Mouse (Mus musculus): ENCODE data around the gene Scamp5. TPM values are rescaled to one million over a fixed set of nuclear protein-coding genes. Genes with fewer than 3 reads are reported as not detected.

Gene Scamp5
- polyA plus RNA-seq (2015; fragmentation: Nextera tagmentation; extraction: Ambion mirVana): 14.9 and 18.4 TPM in 2 replicates

GRCm38 (mm10) chr9:57467896-57468549 is at the start of gene Scamp5:
Gene Scamp5, minus strand, starts transcription at chr9:57468060.

GRCm38 (mm10) chr9:57503622-57504380 is 35.9 kb upstream of the Scamp5 start, which contains the start of gene Rpp25:
Gene Rpp25, plus strand, starts transcription at chr9:57504026.

GRCm38 (mm10) chr9:57439522-57440295 is 28.2 kb downstream of the Scamp5 start, which contains the start of gene Ppcdc:
Gene Ppcdc, minus strand, starts transcription at chr9:57440124.

Other genes starting within 250 kb of the Scamp5 start
- not detected in 2 replicates for gene Trcg1, start 231.5 kb downstream of the Scamp5 start, polyA plus RNA-seq (2015; fragmentation: Nextera tagmentation; extraction: Ambion mirVana)
- gene 1700017B05Rik, start 205.4 kb downstream of the Scamp5 start, polyA plus RNA-seq (2015; fragmentation: Nextera tagmentation; extraction: Ambion mirVana): 14.2 and 33.5 TPM in 2 replicates
- gene Ppcdc, start 27.9 kb downstream of the Scamp5 start, polyA plus RNA-seq (2015; fragmentation: Nextera tagmentation; extraction: Ambion mirVana): 17.2 and 29.7 TPM in 2 replicates
- 6.5 and 11.3 TPM in 2 replicates for gene Rpp25, start 36.0 kb upstream of the Scamp5 start, polyA plus RNA-seq (2015; fragmentation: Nextera tagmentation; extraction: Ambion mirVana)
- 414 and 515 TPM in 2 replicates for gene Cox5a, start 53.2 kb upstream of the Scamp5 start, polyA plus RNA-seq (2015; fragmentation: Nextera tagmentation; extraction: Ambion mirVana)
- 12.6 and 16.0 TPM in 2 replicates for gene Fam219b, start 69.5 kb upstream of the Scamp5 start, polyA plus RNA-seq (2015; fragmentation: Nextera tagmentation; extraction: Ambion mirVana)
- gene Mpi, start 84.7 kb upstream of the Scamp5 start, polyA plus RNA-seq (2015; fragmentation: Nextera tagmentation; extraction: Ambion mirVana): 22.8 and 35.4 TPM in 2 replicates
- 50.5 and 72.3 TPM in 2 replicates for gene Scamp2, start 92.9 kb upstream of the Scamp5 start, polyA plus RNA-seq (2015; fragmentation: Nextera tagmentation; extraction: Ambion mirVana)
- gene Ulk3, start 121.4 kb upstream of the Scamp5 start, polyA plus RNA-seq (2015; fragmentation: Nextera tagmentation; extraction: Ambion mirVana): 8.6 and 11.9 TPM in 2 replicates
- 0.07 TPM in 1 of 2 replicates, not detected in the other for gene Cplx3, start 138.2 kb upstream of the Scamp5 start, polyA plus RNA-seq (2015; fragmentation: Nextera tagmentation; extraction: Ambion mirVana)
- 0.08 TPM in 1 of 2 replicates, not detected in the other for gene Lman1l, start 152.7 kb upstream of the Scamp5 start, polyA plus RNA-seq (2015; fragmentation: Nextera tagmentation; extraction: Ambion mirVana)
- 18.7 and 22.1 TPM in 2 replicates for gene Csk, start 185.6 kb upstream of the Scamp5 start, polyA plus RNA-seq (2015; fragmentation: Nextera tagmentation; extraction: Ambion mirVana)
- 0.19 and 0.49 TPM in 2 replicates for gene Cyp1a2, start 215.6 kb upstream of the Scamp5 start, polyA plus RNA-seq (2015; fragmentation: Nextera tagmentation; extraction: Ambion mirVana)
- 0.06 TPM in 1 of 2 replicates, not detected in the other for gene Cyp1a1, start 219.9 kb upstream of the Scamp5 start, polyA plus RNA-seq (2015; fragmentation: Nextera tagmentation; extraction: Ambion mirVana)
- 14.6 and 18.0 TPM in 2 replicates for gene Edc3, start 240.5 kb upstream of the Scamp5 start, polyA plus RNA-seq (2015; fragmentation: Nextera tagmentation; extraction: Ambion mirVana)

Measured in adrenal gland, postnatal 0 days (tissue).